Mouse (Mus musculus) urinary bladder, adult 2 months (tissue): ENCODE data around the gene Iqschfp. TPM values are rescaled to one million over a fixed set of nuclear protein-coding genes. Genes with fewer than 3 reads are reported as not detected.

Experiments used
- DNase-seq: peaks from one replicate; pipeline ENCODE4 v3.0.0; 2022; ENCODE audit warnings: low spot score
- polyA plus RNA-seq: library from polyadenylated mRNA; depleted of rRNA; stranded (reverse); fragments of >200 nt; gene quantifications from 2 replicates; pipeline ENCODE4 v1.2.3, GENCODE M21; 2012

Iqschfp gene
- polyA plus RNA-seq, 1 experiment, result not detected

GRCm38 (mm10) chr3:68595316-68595925, 703.4 kb downstream of the Iqschfp start:
- no peak for DNase-seq

GRCm38 (mm10) chr3:68596938-68597337, 704.9 kb downstream of the Iqschfp start:
- no peak for DNase-seq

GRCm38 (mm10) chr3:68602891-68603290, 710.9 kb downstream of the Iqschfp start:
- no peak for DNase-seq

- DNase-seq, result no peak
These were observed 712.4 kb downstream of the Iqschfp start for GRCm38 (mm10) chr3:68604467-68604866.

- DNase-seq, result no peak
These were observed 712.9 kb downstream of the Iqschfp start for GRCm38 (mm10) chr3:68604962-68605361.

GRCm38 (mm10) chr3:68605942-68606603, 714.0 kb downstream of the Iqschfp start:
- DNase-seq, result no peak

DNA sequence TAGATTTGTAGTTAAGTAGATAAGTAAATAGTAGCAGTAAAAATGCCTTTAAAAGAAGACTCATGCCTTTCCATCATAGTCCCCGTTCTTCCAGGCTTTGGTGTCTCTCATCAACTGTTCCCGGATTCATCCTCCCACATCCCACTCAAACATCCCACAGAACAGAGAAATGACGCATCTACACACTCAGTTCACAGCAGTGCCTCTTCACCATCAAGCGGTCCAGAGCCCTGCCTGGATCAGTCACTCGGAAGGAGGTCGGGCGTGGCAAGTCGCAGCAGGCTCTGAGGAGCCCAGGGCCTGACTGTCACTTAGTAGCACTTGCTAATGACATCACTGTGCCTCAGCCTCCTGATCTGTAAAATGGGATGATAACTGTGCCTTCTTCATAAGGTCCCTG, 714.7 kb downstream of the Iqschfp start:
- DNase-seq, result no peak

GRCm38 (mm10) chr3:68607336-68607735, 715.3 kb downstream of the Iqschfp start:
- no peak for DNase-seq

- DNase-seq, result no peak
These were observed 716.9 kb downstream of the Iqschfp start for GRCm38 (mm10) chr3:68608848-68609497.

DNA sequence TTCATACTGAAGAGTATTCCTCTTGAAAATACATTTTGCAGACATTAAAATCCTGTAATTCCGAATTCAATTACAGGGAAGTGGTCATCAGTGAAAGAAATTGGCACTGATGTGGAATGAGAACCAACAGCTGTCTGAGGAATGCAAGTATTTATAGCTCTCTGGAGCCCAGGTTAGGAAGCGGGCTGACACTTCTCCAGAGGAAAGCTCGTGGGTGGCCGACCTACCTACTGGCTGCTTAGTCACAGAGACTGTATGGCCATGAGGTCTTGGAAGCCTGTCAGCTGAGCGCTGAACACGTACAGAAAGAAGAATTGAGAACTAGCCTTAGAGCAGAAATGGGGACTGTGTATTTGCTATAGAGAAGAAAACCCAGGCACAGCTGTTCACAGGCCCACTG, 718.0 kb downstream of the Iqschfp start:
- DNase-seq, result no peak

GRCm38 (mm10) chr3:68610598-68611261, 718.7 kb downstream of the Iqschfp start:
- DNase-seq, result no peak

DNA sequence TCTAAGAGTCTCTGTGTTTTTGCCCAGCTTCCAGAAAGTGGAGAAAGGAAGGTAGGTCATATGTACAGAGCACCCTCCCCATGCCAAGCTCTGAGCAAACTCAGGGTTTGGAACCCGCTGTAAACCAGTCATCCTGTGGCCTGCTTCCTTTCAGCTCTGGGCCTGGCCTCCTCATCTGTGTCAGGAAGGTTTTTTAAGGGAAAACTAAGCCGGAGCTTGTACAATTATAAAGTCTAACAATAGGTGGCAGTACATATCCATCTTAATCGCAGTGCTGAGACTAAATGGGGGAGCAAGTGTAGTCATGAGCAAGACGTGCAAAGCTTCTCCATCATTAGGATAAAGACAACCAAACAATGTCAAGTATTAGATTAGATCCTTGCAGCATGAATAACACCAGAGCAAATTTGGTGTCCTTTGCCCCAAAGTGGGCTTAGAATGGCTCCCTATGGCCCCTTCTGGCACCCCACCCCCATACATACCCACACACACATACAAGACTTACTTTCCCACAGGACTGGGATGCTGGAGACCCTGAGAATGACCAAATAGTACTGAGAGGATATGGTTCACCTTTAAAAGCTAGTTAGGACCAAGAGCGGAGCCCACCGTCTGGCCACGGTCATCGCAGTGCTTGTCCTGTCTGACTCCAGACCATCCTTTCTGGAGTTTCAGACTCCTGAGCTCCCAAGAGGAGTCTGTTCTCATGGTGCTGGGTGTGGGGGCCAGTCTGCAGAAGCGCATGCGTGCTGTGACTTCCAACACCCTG, 723.2 kb downstream of the Iqschfp start:
- DNase-seq, result no peak

DNA sequence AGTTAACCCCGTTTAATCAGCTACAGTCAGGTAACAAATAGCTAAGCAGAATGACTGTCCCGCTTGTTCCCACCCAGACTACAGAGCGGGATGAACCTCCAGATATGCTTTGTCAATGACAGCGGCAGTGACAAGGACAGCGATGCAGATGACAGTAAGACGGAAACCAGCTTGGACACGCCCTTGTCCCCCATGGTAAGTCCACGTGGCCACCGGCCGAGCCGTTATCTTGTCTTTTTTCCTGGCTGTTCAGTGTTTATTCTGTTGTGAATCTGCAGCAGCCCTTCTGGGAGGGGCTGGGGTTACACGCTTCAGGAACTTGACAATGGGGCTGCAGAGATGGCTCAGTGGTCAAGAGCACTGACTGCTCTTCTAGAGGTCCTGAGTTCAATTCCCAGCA, 724.3 kb downstream of the Iqschfp start:
- no peak for DNase-seq

DNA sequence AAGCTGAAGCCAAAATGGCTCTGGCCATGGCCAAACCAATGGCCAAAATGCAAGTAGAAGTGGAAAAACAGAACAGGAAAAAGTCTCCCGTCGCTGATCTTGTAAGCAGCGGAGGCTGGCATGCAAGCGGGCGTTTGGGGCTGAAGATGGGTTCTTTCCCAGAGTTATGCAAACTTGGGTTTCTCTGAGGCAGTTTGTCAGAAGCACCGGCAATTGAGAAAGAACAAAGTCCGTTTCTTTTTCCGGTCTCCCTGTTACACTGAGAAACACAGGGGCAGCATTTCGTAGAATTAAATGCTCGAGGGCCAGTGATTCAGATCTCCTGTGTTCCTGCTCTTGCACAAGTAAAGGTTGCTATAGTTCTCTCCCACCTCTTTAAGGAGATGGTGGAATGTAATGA, 725.7 kb downstream of the Iqschfp start:
- DNase-seq, result no peak

DNA sequence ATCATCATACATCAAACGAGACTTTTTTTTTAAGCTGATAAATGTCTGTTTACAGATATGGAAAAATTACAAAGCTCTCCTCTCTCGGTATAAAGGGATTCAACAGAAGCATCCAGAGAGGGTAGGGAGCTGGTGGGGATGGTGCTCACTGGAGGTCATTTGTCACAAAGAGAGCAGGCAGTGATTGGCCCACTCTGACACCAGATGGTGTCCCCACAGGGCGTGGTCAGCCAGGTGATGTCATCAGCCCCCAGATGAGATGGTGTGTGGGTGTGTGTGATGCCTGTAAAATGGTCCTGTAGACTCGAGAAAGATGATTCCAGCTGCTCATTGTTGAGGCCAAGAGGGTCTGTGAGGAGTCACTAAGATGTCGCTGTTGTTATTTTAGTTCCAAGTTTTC, 727.1 kb downstream of the Iqschfp start:
- DNase-seq, result no peak

DNA sequence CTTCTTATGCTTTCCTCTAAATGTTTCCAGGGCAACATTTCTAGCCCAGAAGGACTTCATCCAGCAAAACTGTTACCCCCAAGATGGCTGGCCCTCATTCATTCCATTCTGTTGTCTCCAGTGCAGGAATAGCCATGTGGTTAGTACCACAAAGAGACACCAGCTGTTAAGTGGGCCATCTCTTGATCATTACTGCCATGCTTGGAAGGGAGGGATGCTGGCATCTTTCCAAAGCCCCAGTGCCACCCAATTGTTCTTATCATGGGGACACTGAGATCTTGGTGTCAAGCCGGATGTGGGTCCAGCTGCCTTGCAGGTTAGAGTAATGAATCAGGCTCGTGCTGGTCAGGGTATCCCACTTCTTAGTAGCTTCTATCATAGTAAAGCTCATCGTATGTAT, 729.9 kb downstream of the Iqschfp start:
- DNase-seq, result no peak

DNA sequence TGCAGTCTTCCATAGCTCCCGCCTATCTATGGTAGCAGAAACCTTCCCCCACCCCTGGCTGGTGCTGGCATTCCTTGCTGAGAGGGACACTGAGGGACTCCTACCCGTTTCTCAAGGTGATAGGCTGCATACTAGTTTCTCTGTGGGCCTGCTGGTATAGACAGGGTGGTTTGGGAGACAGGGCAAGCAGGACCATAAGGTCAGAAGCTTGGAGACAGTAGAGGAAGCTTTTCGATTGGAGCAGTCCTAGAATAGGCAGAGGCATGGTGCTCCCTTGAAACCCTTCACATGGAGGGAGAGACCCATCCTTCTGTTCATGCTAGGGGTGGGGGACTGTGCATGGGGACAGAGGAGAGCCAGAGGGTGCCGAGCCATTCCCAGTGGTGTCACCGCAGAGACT, 731.0 kb downstream of the Iqschfp start:
- DNase-seq, result no peak

GRCm38 (mm10) chr3:68624471-68624870, 732.4 kb downstream of the Iqschfp start:
- no peak for DNase-seq

GRCm38 (mm10) chr3:68630261-68630660, 738.2 kb downstream of the Iqschfp start:
- DNase-seq, result no peak

- no peak for DNase-seq
These were observed 738.8 kb downstream of the Iqschfp start for GRCm38 (mm10) chr3:68630821-68631220.

GRCm38 (mm10) chr3:68632714-68633113, 740.7 kb downstream of the Iqschfp start:
- no peak for DNase-seq

- no peak for DNase-seq
These were observed 741.5 kb downstream of the Iqschfp start for GRCm38 (mm10) chr3:68633577-68633976.
